In the genomic region with DNA sequence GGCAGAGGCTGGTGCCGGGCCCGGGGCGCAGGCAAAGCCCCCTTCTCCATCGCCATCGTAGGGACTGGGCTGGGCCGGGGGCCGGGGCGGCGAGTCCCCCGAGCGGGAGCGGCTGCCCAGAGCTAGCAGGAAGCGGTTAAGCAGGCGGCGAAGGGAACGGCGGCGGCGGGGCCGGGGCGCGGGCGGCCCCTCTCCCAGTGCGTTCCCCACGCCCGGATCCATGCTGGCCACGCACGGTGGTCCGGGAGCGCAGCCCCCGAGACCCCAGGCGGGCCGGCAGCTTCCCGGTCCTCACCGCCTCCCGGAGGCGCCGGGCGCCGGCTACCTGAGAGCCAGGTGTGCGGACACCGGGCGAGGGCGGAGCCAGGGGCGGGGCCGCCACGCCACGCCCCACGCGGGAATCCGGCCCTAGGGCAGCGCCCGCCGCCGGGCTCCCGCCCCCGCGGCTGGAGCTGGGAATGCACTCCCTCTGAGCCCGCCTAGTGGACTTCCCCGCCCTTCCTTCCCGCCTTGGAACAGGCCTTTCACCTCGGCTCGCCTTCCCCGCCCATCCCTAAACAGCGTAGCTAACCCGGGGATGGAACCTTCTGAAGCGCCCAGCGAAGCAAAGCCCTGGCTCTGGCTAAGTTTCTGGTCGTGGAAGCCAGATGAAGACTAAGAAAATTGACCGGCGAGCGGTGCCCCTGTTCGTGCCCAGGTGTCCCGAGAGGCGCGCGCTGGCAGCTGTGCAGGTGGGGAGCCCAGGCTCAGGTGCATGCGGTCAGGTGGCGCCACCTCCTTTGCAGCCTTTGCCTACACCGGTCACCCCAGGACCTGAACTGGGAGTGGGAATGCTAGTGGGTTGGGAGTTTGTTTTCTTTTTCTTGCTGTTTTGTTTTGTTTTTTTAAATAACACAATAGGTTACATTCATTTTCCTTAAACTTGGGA, we compare ENCODE assay signal across 7 mouse cellular contexts. TPM values are rescaled to one million over a fixed set of nuclear protein-coding genes. Genes with fewer than 3 reads are reported as not detected.
A peak's percentile ranks its signal among the peaks of the same experiment; 100 is the strongest.
DNase-seq lines count a peak whose midpoint lies in the region; ATAC-seq and TF ChIP-seq lines count a peak whose summit lies in the region.

Gene Usp43 (minus strand): TSS at position 327 of the 928 bp plus-strand sequence.

- peak within 1 kb of the TSS; percentile 72 for H3K4me3 ChIP-seq in hindbrain, embryonic 16.5 days (ENCODE audit: low read length)
- H3K4me3 ChIP-seq in myocyte: peak within 1 kb of the TSS; percentile 33

- peak; percentile 60; the same call in 1 of the 2 replicates for ATAC-seq in hindbrain, embryonic 16.5 days

- H3K9ac ChIP-seq in hindbrain, embryonic 16.5 days (ENCODE audit: low read depth, low read length): peak within 1 kb of the TSS; percentile 77

- H3K79me2 ChIP-seq in myocyte (ENCODE audit: control insufficient read depth, insufficient read depth): no peaks in the 10 kb centered on the region

- no peak for TF ChIP-seq POLR2A in myocyte (IDR thresholded peaks at IDR 0.05; ENCODE audit: insufficient read length, low read depth)

- peak within 1 kb of the TSS; percentile 48; the same call in 1 of the 2 replicates for H3K27ac ChIP-seq in hindbrain, embryonic 16.5 days (ENCODE audit: low read depth, low read length)

- under 1% methylated on average over 57 of the region's 80 CpGs for WGBS in hindbrain, embryonic 16.5 days

- DNase-seq in Muller cell, postnatal 12 days (ENCODE audit: inconsistent ontology term): peak; percentile 78
- peak; percentile 7 to 10 for DNase-seq in adrenal gland, postnatal 4 days (ENCODE audit: low spot score in 2 of 2)
- peak; percentile 11 to 35 for DNase-seq in gastrocnemius, adult 8-10 months (ENCODE audit: low spot score in 2 of 2)
- DNase-seq in liver: peak; percentile 43
- DNase-seq in thymus, postnatal 0 days (ENCODE audit: low spot score): peak; percentile 17

- no peaks in the 10 kb centered on the region for H3K9me3 ChIP-seq in hindbrain, embryonic 16.5 days (ENCODE audit: control insufficient read depth, low read length)

- peaks cover 6% of the 10 kb centered on the region for H3K4me1 ChIP-seq in hindbrain, embryonic 16.5 days (ENCODE audit: control insufficient read depth, insufficient read depth, low read depth, low read length)

- H3K4me2 ChIP-seq in hindbrain, embryonic 16.5 days (ENCODE audit: low read length): peak within 1 kb of the TSS; percentile 100
- H3K4me2 ChIP-seq in myocyte (ENCODE audit: low read depth): peak within 1 kb of the TSS; percentile 92

- peaks cover 18% of the 10 kb centered on the region for H3K27me3 ChIP-seq in hindbrain, embryonic 16.5 days (replicated peaks; ENCODE audit: control insufficient read depth, insufficient read depth, low read length)
- no peaks in the 10 kb centered on the region for H3K27me3 ChIP-seq in myocyte (ENCODE audit: control insufficient read depth, insufficient read depth, insufficient read length)

- peak within 1 kb of the TSS; percentile 9 for H3ac ChIP-seq in myocyte (ENCODE audit: control insufficient read depth, insufficient read length)

- H3K36me3 ChIP-seq in hindbrain, embryonic 16.5 days (ENCODE audit: control insufficient read depth, insufficient read depth, low read length): no peaks in the 10 kb centered on the region
- H3K36me3 ChIP-seq in myocyte (ENCODE audit: control insufficient read depth, insufficient read depth): no peaks in the 10 kb centered on the region

TF ChIP-seq in myocyte, 11 proteins besides CTCF, POLR2A, EP300 and RAD21:
- no peak for TF ChIP-seq MAX (IDR thresholded peaks at IDR 0.05; ENCODE audit: low read depth)
- TF ChIP-seq USF1 (IDR thresholded peaks at IDR 0.05; ENCODE audit: low read depth): no peak
- no peak for TF ChIP-seq CEBPB (IDR thresholded peaks at IDR 0.05; ENCODE audit: insufficient read depth, poor library complexity, severe bottlenecking)
- TF ChIP-seq POLR2AphosphoS2 (IDR thresholded peaks at IDR 0.05; ENCODE audit: insufficient read length, low read depth): peak; percentile 7
- TF ChIP-seq MYOD1 (IDR thresholded peaks at IDR 0.05; ENCODE audit: control insufficient read depth in 1 of 3, insufficient read length in 2 of 3, low read depth in 2 of 3): no peak
- TF ChIP-seq TCF3 (IDR thresholded peaks at IDR 0.05; ENCODE audit: insufficient read length, low read depth): no peak
- no peak for TF ChIP-seq TCF12 (IDR thresholded peaks at IDR 0.05; ENCODE audit: insufficient read depth, poor library complexity, severe bottlenecking)
- TF ChIP-seq E2F4 (IDR thresholded peaks at IDR 0.05; ENCODE audit: insufficient read depth): peak; percentile 53
- no peak for TF ChIP-seq MYOG (IDR thresholded peaks at IDR 0.05; ENCODE audit: control insufficient read depth in 1 of 3, insufficient read depth in 1 of 3, insufficient read length in 2 of 3, low read depth in 2 of 3)
- no peak for TF ChIP-seq SRF (IDR thresholded peaks at IDR 0.05; ENCODE audit: control insufficient read depth, insufficient read length, low read depth)
- no peak for TF ChIP-seq REST (IDR thresholded peaks at IDR 0.05; ENCODE audit: insufficient read depth, insufficient read length)

RNA-seq across cellular contexts. Expression of gene Usp43, which starts in this region (rescaled TPM):
- total RNA-seq in adrenal gland, postnatal 4 days (2021): 1 to 10 TPM; 1.4 to 3.3 TPM
- total RNA-seq in gastrocnemius, adult 8-10 months (2022): under 1 TPM; 0.22 to 0.51 (median 0.29) TPM
- 0.64 TPM in 2 replicates for polyA plus RNA-seq in hindbrain, embryonic 16.5 days (2015; fragmentation: Nextera tagmentation; extraction: Ambion mirVana)
- 3.5 TPM for polyA plus RNA-seq in myocyte (2012; fragmentation: generic; extraction: Trizol)
- polyA plus RNA-seq in thymus, postnatal 0 days (2015; fragmentation: Nextera tagmentation; extraction: Ambion mirVana): 0.06 and 0.20 TPM in 2 replicates

Comparison
In these comparisons a context has a peak if more than half of its experiments do, and no peak if none do; other contexts are left out.
1. Peak in every context shown above with its lines: DNase-seq, ATAC-seq, H3K4me3 ChIP-seq and H3K27ac ChIP-seq.
2. Peak in DNase-seq in gastrocnemius, adult 8-10 months; RNA of the gene not detected or under 1 TPM.
3. Peak in ATAC-seq, H3K4me3 ChIP-seq, H3K27ac ChIP-seq, H3K9ac ChIP-seq and H3K4me2 ChIP-seq in hindbrain, embryonic 16.5 days; RNA of the gene not detected or under 1 TPM.
4. Peak in DNase-seq in thymus, postnatal 0 days; RNA of the gene not detected or under 1 TPM.
5. DNase-seq: peak in every context shown above with its lines; median percentile 78 in Muller cell, postnatal 12 days; 43 in liver; 23 in gastrocnemius, adult 8-10 months; 17 in thymus, postnatal 0 days; 8 in adrenal gland, postnatal 4 days.